Mouse (Mus musculus) olfactory bulb, adult 2 months (tissue): ENCODE results near the gene Gm20547.

Experiments used
- CTCF ChIP-seq: fragments of 200-500 bp; IDR thresholded peaks from 2 replicates; pipeline ENCODE4 v1.5.1; 2012; ENCODE audit warnings: low read depth, mild to moderate bottlenecking, low read length, moderate library complexity; ENCODE audit not compliant: insufficient read depth
- POLR2A ChIP-seq: fragments of 200-500 bp; IDR thresholded peaks from 2 replicates; pipeline ENCODE4 v1.6.1; 2012; ENCODE audit warnings: mild to moderate bottlenecking, low read depth, low read length, moderate library complexity; ENCODE audit not compliant: insufficient read depth

DNA sequence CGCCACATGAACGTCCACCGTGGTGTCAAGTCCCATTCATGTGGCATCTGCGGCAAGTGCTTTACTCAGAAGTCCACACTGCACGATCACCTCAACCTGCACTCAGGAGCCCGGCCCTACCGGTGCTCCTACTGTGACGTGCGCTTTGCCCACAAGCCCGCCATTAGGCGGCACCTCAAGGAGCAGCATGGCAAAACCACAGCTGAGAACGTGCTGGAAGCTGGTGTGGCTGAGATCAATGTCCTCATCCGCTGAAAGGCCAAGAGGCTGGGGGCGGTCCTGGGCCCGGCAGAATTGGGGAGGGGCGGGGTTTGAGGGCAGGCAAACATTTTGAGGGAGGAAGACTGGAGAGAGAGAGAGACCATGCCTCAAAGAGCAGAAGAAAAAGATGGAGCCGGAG is 14.5 kb upstream of the Gm20547 start:
- TF ChIP-seq CTCF (no peak), POLR2A (no peak)
